Mouse (Mus musculus): ENCODE results near the gene 2900011O08Rik.
"Not testable (repeated sequence)": the region's sequence is repeated elsewhere in the genome, so short reads cannot be mapped to it uniquely, and the experiment has no call there.

2900011O08Rik gene

DNA sequence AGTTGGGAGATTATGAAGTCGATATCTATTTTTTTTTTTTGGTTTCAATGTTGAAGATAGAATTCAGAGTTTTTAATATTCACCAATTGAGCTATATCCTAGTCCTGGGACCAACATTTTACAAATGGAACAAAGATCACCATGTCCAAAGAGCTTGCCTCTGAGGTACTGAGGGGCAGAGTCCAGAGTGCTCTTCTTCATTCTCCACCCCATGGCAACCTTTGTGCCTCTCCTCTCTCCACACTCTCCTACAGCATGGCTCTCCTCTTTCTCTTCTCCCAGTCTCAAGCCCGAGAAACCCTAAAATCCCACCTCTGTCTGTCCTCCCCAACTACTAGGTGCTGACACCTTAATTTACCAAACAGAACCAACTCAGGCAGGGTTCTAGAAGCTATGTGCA, 18.3 kb downstream of the 2900011O08Rik start:
- no peak for DNase-seq (ENCODE audit: low spot score)

DNA sequence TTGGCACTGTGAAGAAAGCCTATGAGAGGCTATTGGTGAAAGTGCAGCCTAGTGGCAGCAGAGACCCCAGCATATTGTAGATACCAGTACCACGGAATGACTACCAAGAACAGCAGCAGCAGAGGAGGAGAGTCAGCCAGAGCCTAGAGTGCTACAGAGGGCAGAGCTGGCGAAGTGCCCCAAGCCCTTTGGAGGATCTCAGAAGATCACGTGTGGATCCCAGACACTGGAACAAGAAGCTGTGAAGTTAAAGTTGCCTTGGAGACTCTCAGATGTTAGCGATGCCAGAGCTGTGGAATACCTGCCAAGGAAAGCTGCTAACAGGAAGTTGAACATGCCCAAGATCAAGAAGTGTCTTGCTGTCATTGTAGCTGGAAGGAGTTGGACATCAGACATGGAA, 18.9 kb downstream of the 2900011O08Rik start:
- DNase-seq (ENCODE audit: low spot score): no peak

DNA sequence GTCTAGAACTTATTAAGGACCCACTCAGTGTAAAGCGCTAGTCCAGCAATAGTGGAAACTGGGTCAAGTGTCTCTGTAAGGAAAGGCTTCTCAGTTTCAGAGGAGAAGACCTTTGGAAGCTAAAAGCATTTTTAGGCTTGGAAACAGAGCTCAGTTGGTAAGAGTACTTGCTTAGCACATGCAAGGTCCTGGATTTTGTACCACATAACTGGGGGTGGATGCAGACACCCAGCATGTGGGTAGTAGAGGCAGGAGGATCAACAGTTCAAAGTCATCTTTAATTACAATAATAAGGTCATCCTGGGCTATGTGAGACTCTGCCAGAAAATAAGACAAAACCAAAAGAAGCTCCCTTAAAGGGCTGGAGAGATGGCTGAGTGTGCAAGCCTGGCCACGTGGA, 21.7 kb downstream of the 2900011O08Rik start:
- DNase-seq (ENCODE audit: low spot score): no peak

DNA sequence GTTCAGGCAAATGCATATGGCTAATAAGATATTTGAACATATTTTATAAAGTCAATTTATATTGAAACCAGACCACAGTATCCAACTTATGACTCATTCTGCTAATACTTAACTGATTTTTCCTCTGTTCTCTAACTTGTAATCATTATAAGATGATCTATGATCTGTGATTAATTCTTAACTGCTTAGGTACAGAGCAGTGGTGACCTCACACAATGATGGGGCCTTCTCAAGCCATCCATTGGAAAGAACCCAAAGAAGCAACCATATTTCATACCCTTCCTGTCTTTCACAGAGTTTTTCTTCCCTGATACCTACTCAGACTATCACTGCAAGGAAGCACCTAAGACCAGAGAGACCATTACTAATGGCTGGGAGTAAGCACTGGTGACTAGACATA, 22.3 kb downstream of the 2900011O08Rik start:
- no peak for DNase-seq (ENCODE audit: low spot score)

DNA sequence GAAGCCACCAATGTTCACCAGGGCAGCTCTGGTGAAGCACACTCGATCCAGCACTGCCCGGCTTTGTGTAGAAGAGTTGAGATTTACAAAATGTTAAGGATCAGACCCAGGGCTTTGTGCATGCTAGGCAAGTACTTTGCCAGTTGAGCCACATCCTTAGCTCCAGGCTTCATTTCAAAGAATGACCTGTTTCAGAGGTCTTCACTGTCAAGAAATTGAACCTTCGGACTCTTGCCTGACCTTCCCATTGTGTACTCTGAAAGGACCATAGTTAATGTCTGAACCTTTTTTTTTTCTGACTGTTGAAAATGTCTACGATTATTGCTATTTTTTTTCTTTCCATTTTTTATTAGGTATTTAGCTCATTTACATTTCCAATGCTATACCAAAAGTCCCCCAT, 23.6 kb downstream of the 2900011O08Rik start:
- DNase-seq (ENCODE audit: low spot score): no peak

DNA sequence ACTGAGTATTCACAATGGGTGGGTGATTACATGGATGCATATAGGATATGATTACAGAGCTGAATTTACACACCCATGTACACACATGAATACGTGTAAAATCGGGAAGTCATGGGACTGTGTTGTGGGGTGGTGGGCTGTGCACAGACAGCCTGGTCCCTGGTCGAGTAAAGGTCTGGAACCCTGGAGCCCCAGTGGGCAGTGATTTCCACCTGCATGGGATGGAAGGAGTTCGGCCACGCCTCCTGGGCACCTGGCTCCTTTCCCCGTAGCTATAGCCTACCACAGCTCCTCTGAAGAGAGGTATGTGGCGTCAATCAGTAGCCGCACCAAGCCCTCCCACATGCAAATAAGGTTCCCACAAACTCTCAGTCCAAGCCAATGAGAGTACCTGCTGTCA, 30.9 kb downstream of the 2900011O08Rik start:
- no peak for DNase-seq (ENCODE audit: low spot score)

DNA sequence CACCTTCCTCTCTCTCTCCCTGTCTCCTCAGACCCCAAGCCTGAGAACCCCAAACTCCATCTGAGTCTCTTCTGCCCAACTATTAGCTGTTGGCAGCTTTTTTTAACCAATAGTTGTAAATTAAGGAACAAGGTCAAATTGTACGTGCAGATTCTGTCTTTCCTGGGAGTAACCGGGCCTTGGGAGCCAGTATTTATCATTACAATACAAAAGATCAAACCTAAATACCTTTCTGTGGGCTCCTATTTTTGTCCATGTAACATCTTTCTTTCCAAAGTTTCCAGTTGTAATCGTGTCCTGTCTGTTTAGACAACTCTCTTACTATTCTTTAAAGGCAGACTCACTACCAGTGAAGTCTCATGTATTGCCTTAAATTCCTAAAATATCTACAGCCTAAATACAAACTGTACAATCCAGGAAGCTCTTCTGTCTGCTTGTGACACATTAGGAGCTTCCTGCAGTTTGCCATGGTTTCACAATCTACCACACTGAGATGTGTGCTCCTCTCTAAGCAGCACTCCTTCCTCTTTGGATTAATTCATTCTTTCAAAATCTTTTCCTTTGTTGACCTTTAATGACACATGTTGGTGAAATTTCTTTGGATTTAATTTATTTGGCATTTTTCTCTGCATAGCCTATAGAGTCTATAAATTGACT, 34.9 kb downstream of the 2900011O08Rik start:
- DNase-seq (ENCODE audit: low spot score): no peak

DNA sequence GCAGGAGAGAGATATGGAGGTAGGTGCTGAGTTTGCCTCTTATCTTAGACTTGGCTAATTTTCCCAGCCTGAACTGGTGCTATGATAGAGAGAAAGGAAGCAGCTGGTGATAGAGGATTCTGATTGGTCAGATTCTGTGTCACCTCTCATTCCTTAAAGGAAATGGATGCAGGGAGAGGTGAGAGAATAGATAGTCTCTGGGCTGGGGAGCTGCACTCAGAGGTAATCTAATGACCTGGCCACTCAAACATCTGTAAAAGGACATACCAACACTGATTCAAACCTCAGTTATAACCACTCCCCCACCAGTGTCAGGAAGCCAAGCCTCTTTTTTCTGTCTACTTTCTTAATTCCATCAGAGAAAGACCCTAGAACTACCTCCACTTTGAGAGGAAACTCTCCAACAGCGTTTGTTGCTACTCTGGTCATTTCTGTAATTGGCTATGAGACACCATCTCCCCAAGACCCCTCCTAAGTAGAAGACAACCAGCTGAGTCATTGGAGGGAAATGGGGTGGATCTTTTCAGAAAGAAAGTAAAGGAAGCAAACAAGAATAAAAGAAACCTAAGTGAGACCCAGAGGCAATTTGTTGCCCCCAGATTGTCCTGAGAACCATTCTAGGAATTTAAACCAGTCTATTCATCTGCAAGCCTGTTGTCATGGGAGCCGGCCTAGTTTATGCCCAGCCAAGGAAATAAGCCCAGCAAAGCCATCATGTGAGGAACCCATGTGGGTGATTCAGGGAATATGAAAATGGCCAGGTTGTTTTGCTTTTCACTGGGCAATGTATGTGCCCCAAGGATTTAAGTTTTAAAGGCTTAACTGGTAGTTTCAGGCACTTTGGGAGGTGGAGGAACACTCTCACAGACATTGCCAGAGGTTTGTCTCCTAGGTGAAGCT, 38.9 kb downstream of the 2900011O08Rik start:
- no peak for DNase-seq (ENCODE audit: low spot score)

DNA sequence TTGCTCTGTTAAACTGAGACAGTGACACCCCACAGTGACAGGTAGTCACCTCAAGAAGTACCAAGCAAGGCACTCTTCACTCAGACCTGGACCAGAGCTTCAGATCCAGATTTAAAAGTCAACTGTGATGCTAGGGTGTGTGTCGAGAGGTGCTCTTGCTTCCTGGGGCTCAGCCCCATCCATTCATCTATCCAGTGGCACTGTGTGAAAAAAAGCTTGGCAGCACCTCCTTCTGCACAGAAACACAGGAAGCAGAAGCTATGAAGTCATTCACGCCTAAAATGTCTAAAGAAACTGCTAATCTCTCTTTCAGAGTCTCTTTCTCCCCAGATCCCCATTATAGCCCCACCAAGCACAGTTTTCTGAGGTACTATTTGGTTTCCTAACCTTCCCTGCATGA, 42.7 kb downstream of the 2900011O08Rik start:
- DNase-seq (ENCODE audit: low spot score): no peak

DNA sequence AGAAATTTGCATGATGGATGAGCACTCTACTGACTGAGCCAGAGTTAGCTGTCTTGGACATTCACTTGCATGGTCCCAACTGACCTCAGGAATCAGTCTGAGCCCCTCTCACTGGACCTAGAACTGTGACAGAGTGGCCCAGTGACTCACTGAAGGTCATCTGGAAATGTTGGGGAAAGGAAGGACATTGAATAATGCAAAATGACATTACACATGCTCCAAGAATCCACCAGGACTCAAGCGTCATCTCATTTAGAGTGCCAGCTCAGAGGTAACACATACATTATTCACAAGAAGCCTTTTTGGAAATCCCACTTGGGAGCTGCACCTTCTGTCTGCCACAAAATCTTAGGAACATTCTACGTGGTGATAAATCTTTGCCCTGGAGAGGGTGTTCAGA, 43.4 kb downstream of the 2900011O08Rik start:
- DNase-seq (ENCODE audit: low spot score): no peak

DNA sequence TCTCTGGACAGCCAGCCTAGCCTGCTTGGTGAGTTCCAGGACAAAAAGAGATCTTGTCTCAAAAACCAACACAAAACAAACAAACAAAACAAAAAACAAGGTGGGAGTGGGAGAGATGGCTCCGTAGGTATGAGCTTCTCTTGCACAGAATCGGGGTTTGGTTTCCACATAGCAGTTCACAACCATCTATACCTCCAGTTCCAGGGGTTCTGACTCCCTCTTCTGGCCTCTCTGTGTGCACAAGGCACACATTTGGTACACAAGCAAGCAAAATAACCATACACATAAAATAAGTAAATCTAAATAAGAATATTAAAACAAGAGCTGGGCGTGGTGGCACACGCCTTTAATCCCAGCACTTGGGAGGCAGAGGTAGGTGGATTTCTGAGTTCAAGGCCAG, 44.2 kb downstream of the 2900011O08Rik start:
- no peak for DNase-seq (ENCODE audit: low spot score)

DNA sequence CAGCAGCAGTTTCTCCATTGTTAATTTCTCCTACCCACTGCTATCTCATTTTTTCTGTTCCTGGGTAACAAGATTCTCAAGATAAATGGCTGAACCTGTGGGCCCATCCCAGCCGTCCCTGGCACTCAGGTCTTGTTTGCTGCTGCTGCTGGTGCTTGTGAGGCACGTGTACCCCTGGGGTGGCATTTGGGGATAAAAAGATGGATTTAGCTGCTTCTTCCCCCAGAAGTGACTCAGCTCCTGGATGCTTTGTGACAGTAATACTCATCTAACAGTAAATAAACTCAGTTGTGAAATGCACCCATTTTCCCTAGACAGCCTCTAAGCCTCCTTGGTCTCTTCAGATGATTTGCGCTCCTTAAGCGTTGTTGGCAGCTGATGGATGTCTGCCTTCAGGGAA, 46.7 kb downstream of the 2900011O08Rik start:
- DNase-seq (ENCODE audit: low spot score): no peak

DNA sequence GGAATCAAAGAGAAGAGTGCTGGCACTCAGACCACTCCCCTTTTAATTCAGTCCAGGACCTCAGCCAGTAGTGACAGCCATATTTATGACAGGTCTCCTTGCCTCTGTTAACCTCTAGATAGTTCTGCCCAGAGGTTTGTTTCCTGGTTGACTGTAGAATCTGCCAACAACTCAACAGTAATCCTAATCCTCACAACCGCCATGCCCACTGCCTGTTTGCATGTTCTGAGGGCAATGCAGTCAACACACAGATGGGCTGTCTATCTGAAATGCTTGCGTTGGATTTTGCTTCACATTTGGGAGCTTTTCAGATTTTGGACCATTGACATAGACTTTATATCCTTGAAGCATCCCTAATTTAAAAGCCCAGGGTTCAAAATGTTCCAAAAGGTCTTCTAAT, 56.0 kb downstream of the 2900011O08Rik start:
- no peak for DNase-seq (ENCODE audit: low spot score)

DNA sequence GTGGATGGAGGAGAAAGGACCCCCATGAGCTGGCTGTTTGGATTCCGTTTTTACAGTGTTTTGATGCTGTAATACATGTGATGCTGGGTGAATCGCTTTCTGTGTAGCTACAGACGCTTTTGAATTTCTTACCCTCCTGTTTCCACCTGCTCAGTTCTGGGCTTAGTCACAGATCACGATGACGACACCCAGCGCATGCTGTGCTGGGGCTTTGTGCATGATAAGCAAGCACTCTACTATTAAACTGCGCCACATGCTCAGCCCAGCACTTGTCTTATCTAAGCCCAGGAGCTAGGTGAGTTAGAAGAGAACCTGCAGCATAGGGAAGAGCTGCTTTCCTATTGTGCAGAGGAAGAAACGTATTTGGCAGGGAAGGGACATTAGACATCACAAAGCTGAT, 58.3 kb downstream of the 2900011O08Rik start:
- no peak for DNase-seq (ENCODE audit: low spot score)

DNA sequence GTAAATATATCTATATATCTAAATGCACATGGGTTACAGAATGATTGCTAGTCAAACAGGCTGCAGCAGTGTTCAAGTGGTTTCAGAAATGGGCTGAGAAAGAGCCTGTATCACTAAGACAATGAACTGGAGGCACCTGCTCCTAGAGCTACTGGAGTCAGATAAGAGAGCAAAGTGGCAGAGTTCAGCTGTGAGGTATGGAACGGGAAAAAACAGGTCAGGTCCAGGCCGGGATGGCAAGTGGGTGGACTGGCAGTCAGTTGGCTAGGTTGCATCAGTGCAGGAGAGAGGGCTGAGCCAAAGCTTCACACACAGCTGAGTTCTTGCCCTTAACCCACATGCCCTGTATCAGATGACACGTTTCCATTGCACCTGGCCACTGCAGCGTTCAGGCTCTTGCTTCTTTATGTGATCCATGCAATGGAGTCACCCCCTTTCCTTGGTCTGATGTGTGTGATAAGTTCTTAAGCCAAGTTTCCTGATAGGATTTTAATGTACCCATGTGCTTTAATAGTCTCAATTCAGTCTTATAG, 59.9 kb downstream of the 2900011O08Rik start:
- no peak for DNase-seq (ENCODE audit: low spot score)

DNA sequence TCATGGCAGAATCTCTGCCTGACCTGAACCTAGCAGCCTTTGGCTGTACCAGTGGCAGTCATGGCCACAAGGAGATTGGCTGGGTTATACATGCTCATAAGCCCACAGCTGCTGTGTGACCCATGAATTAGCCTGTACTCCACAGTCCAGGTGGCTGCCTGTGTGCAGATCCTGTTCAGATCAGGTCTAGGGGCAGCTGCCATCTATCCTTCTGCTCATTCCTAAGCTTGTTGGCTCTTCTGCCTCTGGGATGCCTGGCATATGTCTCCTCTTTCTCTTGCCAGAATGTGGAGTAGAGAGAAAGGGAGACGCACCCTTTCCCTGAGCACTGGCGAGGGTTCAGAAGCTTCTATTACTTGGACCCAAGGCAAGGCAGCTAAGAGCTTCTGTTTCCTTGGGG, 65.8 kb downstream of the 2900011O08Rik start:
- DNase-seq (ENCODE audit: low spot score): no peak

DNA sequence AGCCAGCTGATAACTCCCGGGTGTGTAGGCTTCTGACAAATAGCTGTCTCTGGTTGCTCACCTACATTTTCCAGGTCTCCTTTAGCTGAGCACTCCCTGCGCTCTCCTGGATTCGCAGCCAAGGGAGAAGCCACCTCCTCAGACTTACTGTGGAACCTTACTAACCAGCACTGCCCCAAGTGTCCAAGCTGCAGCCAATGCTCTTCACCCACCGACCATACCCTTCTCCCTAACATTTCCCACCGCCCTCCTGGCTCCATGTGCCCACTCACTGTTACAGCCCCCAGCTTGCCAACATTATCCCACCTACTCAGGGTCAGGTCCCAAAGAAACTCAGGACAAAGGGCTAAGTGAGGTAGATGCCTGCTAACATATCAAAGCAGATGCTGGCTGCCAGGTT, 66.7 kb downstream of the 2900011O08Rik start:
- no peak for DNase-seq (ENCODE audit: low spot score)

DNA sequence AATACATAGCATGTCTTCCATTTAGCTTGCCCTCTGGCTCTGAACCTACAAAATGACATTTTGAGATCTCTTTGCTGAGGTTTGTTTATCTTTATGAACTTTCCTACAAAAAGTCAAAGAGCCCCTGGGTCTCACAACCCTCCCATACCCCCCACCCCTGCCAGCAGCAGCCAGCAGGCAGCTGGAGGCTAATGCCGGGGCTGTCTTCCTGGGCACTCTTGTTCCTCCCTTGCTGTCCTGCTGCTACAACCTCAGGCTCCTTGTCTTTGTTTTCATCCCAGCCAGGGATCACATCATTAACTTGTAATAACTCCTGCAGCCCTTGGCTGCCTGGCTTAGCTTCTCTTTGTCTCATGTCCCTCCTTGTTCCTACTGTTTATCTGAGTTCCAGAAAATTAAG, 68.9 kb downstream of the 2900011O08Rik start:
- no peak for DNase-seq (ENCODE audit: low spot score)

DNA sequence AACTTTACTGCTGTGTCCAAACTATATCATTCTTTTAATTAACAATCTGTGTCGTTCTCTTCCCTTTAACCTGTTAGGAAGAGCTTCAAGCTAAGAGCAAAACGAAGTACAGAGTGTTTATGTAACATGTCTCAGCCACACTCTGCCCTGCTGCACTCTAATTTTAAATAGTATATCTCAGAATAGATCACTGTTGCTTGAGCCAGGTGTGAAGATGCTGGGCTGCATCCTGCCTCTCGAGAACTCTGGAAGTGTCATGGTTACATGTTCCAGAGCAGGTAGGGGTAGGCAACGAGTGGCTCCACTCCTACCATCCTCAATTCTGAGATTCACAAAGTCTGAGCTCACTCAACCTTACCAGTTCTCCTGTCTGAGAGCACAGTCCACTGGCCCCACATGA, 70.3 kb downstream of the 2900011O08Rik start:
- no peak for DNase-seq (ENCODE audit: low spot score)

DNA sequence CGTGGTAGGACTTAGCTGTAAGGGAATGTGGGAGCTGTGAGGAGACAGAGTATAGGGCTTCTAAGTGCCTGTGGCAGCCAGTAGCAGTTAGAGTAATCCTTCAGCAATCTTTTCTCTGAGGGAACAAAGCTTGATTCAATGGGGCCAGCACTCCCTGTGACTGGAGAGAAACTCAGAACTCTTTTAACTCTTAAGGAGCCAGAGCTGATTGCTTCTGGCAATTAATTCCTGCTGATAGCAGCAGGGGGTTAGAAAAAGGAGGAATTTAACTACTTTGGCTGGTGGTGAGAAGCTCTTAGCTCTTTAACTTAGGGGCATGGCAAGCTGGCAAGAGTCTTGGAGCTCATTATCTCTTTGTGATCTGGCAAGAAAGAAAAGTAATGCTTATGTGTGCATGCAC, 72.1 kb downstream of the 2900011O08Rik start:
- DNase-seq (ENCODE audit: low spot score): no peak

DNA sequence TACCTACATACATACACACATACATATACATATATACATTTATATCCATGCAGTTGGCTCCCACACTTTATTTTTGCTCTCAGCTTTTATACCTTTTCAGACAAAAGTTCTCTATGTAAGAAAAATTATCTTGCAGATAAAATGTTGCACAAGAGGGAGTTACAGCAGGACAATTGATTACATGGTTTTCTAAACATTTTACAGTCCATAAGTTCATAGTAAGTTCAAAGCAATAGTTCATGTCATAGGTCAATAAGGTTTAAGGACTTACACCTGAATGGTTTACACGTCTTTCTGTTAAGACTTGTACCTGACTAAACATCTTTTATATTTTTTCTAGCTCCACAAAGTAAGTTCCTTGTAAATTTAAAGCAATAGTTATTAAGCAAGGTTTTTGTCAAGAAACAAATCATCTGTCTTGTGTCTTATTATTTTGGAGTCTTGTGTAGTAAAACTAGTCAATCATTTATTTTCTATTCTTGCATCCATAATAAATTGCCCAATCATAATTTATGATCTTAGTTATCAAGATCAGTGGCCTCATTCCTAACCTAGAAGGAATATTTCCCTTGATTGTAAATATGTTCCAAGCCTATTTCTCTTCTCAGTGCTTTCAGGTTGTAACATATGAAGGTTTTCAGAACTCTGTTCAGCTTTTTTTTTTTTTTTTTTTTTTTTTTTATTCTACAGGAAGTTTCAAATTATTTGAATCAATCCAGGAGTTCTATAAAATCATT, 72.9 kb downstream of the 2900011O08Rik start:
- no peak for DNase-seq (ENCODE audit: low spot score)

DNA sequence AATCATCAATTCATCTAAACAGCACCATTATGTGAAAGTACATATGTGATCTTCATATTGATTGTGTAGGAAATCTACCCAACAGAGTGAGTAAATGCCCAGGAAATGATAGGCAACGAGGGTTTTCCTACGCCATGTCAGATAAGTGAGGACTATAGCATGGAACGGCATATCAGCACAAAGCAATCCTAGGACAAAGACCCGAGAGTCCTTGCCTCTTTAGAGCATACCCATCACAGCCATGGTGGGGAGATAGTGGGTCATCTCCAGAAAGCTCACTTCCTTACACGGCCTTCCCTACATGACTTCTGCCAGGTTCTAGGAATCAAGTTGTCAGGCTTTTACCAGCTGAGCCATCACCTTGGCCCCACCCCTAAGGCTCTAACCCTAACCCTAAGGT, 73.5 kb downstream of the 2900011O08Rik start:
- no peak for DNase-seq (ENCODE audit: low spot score)

DNA sequence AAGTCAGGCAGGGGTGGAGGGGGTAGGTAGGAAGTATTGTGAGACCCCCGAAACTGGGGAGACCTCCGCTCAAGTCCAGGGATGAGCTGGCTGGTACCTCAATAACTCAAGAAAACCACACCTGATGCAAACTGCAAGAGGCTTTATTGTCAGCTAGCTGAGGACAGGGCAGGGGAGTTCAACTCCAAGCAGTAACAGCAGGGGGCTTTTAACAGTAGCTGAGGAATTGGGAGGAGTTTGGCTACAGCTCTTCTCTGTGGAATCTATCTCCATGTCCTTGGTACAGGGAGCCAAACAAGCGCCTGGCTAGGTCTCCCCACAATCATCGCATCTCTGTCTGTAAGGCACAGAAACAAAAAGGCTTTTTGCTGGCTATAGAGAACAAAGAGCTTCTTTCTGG, 80.2 kb downstream of the 2900011O08Rik start:
- not testable (repeated sequence) for DNase-seq (ENCODE audit: low spot score)
